Mouse (Mus musculus) liver, adult (tissue): ENCODE measurements around the gene Gpr176.

Source experiments
- GATA4 ChIP-seq: IDR thresholded peaks from 2 replicates; pipeline ENCODE4 v1.6.1; 2014; ENCODE audit warnings: mild to moderate bottlenecking, low read length; ENCODE audit not compliant: insufficient replicate concordance

Gpr176 gene

GRCm38 (mm10) chr2:118372901-118373571 lies at the start of gene Gpr176:
Gpr176 (minus strand) TSS chr2:118373419.
- TF ChIP-seq GATA4 = no peak

GRCm38 (mm10) chr2:118422385-118422784 lies 49.2 kb upstream of the Gpr176 start:
- TF ChIP-seq GATA4 = no peak

GRCm38 (mm10) chr2:118421951-118422350 lies 48.7 kb upstream of the Gpr176 start:
- no peak for TF ChIP-seq GATA4

GRCm38 (mm10) chr2:118418076-118418475 lies 44.9 kb upstream of the Gpr176 start:
- no peak for TF ChIP-seq GATA4

GRCm38 (mm10) chr2:118415601-118416355 lies 42.6 kb upstream of the Gpr176 start:
- TF ChIP-seq GATA4 = no peak

GRCm38 (mm10) chr2:118412821-118413220 lies 39.6 kb upstream of the Gpr176 start:
- no peak for TF ChIP-seq GATA4

- no peak for TF ChIP-seq GATA4
Measured at GRCm38 (mm10) chr2:118408336-118408895, 35.2 kb upstream of the Gpr176 start.

GRCm38 (mm10) chr2:118406811-118407210 lies 33.6 kb upstream of the Gpr176 start:
- TF ChIP-seq GATA4 = no peak

GRCm38 (mm10) chr2:118405568-118405967 lies 32.3 kb upstream of the Gpr176 start:
- no peak for TF ChIP-seq GATA4

- TF ChIP-seq GATA4 = no peak
Measured at GRCm38 (mm10) chr2:118404336-118404735, 31.1 kb upstream of the Gpr176 start.

GRCm38 (mm10) chr2:118401834-118402727 lies 28.9 kb upstream of the Gpr176 start:
- TF ChIP-seq GATA4 = no peak

- TF ChIP-seq GATA4 = no peak
Measured at GRCm38 (mm10) chr2:118399751-118400150, 26.5 kb upstream of the Gpr176 start.

GRCm38 (mm10) chr2:118391201-118391600 lies 18.0 kb upstream of the Gpr176 start:
- TF ChIP-seq GATA4 = no peak

GRCm38 (mm10) chr2:118390072-118390471 lies 16.9 kb upstream of the Gpr176 start:
- no peak for TF ChIP-seq GATA4

GRCm38 (mm10) chr2:118389569-118389968 lies 16.4 kb upstream of the Gpr176 start:
- TF ChIP-seq GATA4 = no peak
